Mouse (Mus musculus) heart, postnatal 0 days (tissue): Measurements from ENCODE around the gene Carmil1.

Experiments used
- CTCF ChIP-seq: IDR thresholded peaks from 2 replicates; pipeline ENCODE4 v1.5.1; 2016; ENCODE audit warnings: antibody characterized with exemption, control low read depth, low read depth
- EP300 ChIP-seq: IDR thresholded peaks from 2 replicates; pipeline ENCODE4 v1.6.1; 2016; ENCODE audit warnings: antibody characterized with exemption, low read depth

DNA sequence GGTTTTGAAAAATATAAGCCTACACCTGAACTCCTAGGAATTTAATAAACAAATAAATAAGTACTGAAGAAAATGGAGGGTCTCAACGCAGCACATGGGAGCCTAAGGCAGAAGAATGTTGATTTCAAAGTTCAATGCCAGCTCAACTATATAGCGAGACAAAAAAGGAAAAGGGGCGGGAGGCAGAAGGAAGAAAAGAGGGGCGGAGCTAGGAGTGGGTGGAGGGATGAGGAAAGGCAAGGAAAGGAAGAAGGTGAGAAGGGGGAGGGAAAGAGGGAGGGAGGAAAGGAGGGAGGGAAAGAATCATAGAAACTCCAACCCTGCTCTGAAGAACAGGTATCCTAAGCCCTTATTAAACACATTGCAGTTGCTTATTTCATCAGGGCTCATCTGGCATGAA, 119.5 kb downstream of the Carmil1 start:
- no peak for TF ChIP-seq EP300
- TF ChIP-seq CTCF: no peak
